Mouse (Mus musculus): ENCODE measurements around the gene Prkn.

GRCm38 (mm10) chr17:11722478-11722877 lies 882.3 kb downstream of the Prkn start:
- no peak for TF ChIP-seq CTCF (IDR thresholded peaks at IDR 0.05; ENCODE audit: borderline replicate concordance, insufficient read depth, low read depth, low read length)
- TF ChIP-seq POLR2A (IDR thresholded peaks at IDR 0.05; ENCODE audit: borderline replicate concordance, insufficient read depth, low read length) = no peak

Data from cerebellum, adult 2 months (tissue).